Mouse (Mus musculus) cerebellum, adult 18-20 months (tissue): ENCODE measurements around the gene Parp12.

Experiments used
- DNase-seq, 2 experiments: peaks; one replicate each; pipeline ENCODE4 v3.0.0; 2021

Parp12 gene

GRCm38 (mm10) chr6:39057161-39057560 lies 61.0 kb downstream of the Parp12 start:
- no peak for DNase-seq

DNA sequence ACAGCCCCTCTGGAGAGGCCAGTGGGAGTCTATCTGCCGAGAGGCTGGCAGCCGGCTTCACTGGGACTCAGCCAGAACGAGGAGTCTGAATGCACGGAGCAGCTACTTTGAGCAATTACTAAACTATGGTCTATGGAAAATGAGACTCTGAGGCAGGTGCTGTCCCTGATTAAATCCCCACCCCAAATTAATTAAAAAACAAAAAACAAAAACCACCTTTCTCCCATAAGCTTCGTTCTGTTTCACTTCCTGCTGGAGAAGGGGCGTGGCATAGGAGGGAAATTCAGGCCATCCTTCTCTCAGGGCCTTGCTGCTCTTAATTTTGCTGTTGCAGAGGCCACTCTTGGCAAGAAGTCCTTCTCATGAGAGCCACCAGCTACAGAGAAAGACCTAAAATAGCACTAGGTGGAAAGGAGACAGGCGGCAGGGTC lies 62.3 kb downstream of the Parp12 start:
- DNase-seq, result peak in 1 of 2 experiments; percentile 26

GRCm38 (mm10) chr6:39054878-39055508 lies 63.2 kb downstream of the Parp12 start:
- DNase-seq, result no peak

DNA sequence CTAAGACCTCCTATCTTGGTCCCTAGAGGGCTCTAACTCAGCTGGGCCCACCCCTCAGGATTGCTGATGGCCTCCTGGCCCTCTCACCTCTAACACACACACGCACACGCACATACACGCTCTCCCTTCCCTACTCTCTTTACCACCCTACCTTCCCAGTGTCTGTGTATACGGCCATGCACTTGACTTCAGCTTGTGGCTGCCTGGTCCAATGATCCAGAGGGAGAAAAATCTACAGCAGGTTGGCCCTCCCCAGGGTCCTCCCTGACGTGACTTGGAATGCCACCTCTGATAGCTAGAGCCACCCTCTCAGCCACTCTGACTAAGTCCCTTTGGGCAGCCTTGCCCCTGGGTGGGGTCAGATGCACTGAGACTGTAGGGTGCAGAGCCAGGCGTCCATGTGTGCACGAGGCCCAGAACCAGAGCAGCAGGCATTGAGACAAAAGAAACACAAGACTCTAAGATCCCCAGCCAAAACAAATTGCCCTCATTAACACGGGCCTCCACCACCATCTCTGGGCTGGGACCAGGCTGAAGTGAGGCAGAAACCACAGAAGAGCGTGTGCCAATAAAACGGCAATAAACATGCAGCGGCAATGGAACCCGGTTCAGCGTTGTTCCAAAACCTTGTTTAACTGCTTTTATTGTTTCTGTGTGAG lies 63.8 kb downstream of the Parp12 start:
- DNase-seq, result no peak

- peak; percentile 82 to 89 for DNase-seq
Observed at GRCm38 (mm10) chr6:39052636-39053035, 65.5 kb downstream of the Parp12 start.

DNA sequence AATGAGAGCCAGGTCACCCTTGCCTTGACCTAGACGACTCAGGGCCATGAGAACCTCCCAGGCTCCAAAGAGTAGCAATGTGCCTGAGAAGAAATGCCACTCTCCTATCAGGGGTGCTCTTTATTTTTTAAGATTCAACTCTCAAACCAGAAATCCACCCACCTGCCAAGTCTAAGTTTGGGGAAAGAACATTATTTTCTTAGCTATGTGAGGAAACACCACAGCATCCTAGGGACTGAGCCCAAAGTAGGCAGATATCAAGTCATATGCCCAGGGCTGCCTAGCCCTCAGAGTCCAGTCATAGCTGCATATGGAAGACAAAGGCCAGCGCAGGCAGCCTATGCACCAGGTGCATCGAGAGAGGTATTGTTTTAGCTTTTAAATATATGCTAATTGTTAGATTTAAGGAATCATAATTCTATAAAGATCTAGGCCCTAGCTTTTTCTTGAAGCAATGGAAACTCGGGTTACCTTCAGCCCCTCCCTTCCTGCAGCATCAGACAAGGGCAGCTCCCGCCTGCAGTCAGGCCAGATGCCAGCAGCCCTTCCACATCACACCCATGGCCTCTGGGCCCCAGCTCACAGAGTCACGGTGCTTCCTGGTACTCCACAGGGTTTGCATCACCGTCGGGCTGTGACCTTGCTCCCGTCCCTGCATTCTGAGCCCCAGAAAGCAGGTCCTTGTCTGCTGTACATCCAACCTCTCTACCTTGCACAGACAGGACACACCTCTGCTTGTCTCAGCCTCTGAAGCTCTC lies 66.2 kb downstream of the Parp12 start:
- DNase-seq, result peak in 1 of 2 experiments; percentile 14

- DNase-seq, result no peak
Observed at GRCm38 (mm10) chr6:39050836-39051235, 67.3 kb downstream of the Parp12 start.

- DNase-seq, result peak; percentile 49 to 51
Observed at GRCm38 (mm10) chr6:39049141-39049540, 69.0 kb downstream of the Parp12 start.

- DNase-seq, result no peak
Observed at GRCm38 (mm10) chr6:39040451-39040850, 77.7 kb downstream of the Parp12 start.
